Mouse (Mus musculus) thymus, adult 2 months (tissue): ENCODE results near the gene St14.

ENCODE experiments used
- CTCF ChIP-seq: fragments of 200-500 bp; IDR thresholded peaks from 2 replicates; pipeline ENCODE4 v1.5.1; 2012; ENCODE audit warnings: mild to moderate bottlenecking, control low read depth, low read length, moderate library complexity, borderline replicate concordance; ENCODE audit not compliant: control insufficient read depth, poor library complexity, insufficient read depth; ENCODE audit errors: extremely low read depth
- POLR2A ChIP-seq: fragments of 200-500 bp; IDR thresholded peaks from 2 replicates; pipeline ENCODE4 v1.6.1; 2012; ENCODE audit warnings: mild to moderate bottlenecking, low read length, control low read depth, moderate library complexity; ENCODE audit not compliant: control insufficient read depth, poor library complexity, insufficient read depth; ENCODE audit errors: extremely low read depth

GRCm38 (mm10) chr9:31133131-31133530, 1.5 kb upstream of the St14 start:
- TF ChIP-seq CTCF (no peak), POLR2A (no peak)
